Mouse (Mus musculus) liver, adult (tissue): Measurements from ENCODE around the gene Olfr303.

Experiments used
- GATA4 ChIP-seq: IDR thresholded peaks from 2 replicates; pipeline ENCODE4 v1.6.1; 2014; ENCODE audit warnings: mild to moderate bottlenecking, low read length; ENCODE audit not compliant: insufficient replicate concordance

Gene Olfr303

GRCm38 (mm10) chr7:86397689-86398088 is at the start of gene Olfr303:
Gene Olfr303 (minus strand): TSS chr7:86397789.
- TF ChIP-seq GATA4: no peak

GRCm38 (mm10) chr7:86403546-86403945 is 6.0 kb upstream of the Olfr303 start, which contains the start of gene Olfr301:
Gene Olfr301 (plus strand): TSS chr7:86403846.
- no peak for TF ChIP-seq GATA4

- TF ChIP-seq GATA4: no peak
Measured at GRCm38 (mm10) chr7:86386558-86386957, 11.0 kb downstream of the Olfr303 start, which contains the start of gene Olfr304. Gene Olfr304 (minus strand): TSS chr7:86386658.

GRCm38 (mm10) chr7:86385769-86386168 is 11.8 kb downstream of the Olfr303 start:
- no peak for TF ChIP-seq GATA4

- TF ChIP-seq GATA4: no peak
Measured at GRCm38 (mm10) chr7:86366828-86367227, 30.8 kb downstream of the Olfr303 start, which contains the start of gene Olfr305. Gene Olfr305 (minus strand): TSS chr7:86366928.

GRCm38 (mm10) chr7:86344253-86344652 is 53.3 kb downstream of the Olfr303 start:
- TF ChIP-seq GATA4: no peak

GRCm38 (mm10) chr7:86342881-86343565 is 54.6 kb downstream of the Olfr303 start:
- TF ChIP-seq GATA4: no peak
